Mouse (Mus musculus) cerebellum, adult 2 months (tissue): ENCODE results near the gene Pithd1.

Experiments
- CTCF ChIP-seq: fragments of 200-500 bp; IDR thresholded peaks from 2 replicates; pipeline ENCODE4 v1.5.1; 2011; ENCODE audit warnings: low read depth, mild to moderate bottlenecking, control low read depth, low read length, moderate library complexity, borderline replicate concordance; ENCODE audit not compliant: insufficient read depth
- POLR2A ChIP-seq: fragments of 200-500 bp; IDR thresholded peaks from 2 replicates; pipeline ENCODE4 v1.6.1; 2011; ENCODE audit warnings: low read length, control low read depth, borderline replicate concordance; ENCODE audit not compliant: insufficient read depth

- TF ChIP-seq CTCF: no peak
- TF ChIP-seq POLR2A: peak; percentile 39; the same call in 1 of the 2 replicates
These were observed 37.2 kb downstream of the Pithd1 start for GRCm38 (mm10) chr4:135949911-135950310.
